In the genomic region with DNA sequence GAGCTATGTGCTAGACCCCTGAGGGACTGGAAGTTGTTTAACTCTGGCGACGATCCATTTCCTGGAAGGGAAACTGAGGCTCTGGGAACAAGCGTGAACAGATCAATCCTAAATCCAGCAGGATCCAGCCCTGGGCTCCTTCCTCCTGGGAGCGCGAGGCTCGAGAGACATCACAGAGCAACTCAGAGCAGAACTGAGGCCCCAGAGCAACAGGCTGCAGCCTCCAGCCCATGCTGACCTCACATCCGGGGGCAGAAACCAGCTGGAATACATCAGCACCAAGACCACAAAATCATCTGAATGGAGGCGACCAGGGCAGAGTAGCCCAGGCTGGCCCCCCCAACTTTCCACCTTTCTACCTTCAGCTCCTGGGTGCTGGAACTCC, we compare ENCODE assay signal across 8 mouse cellular contexts. TPM values are rescaled to one million over a fixed set of nuclear protein-coding genes. Genes with fewer than 3 reads are reported as not detected.
DNase-seq lines count a peak whose midpoint lies in the region; ATAC-seq and TF ChIP-seq lines count a peak whose summit lies in the region.
"Had no signal": no experiment of that assay in that cellular context is flagged by ENCODE, and none has a peak within 500 bp of the region (broad histone marks: within the 10 kb centered on the region; RNA-seq: fewer than 3 reads in every experiment).

No protein-coding gene starts in this region.

- TF ChIP-seq CTCF in midbrain, postnatal 0 days (IDR thresholded peaks at IDR 0.05): no peak

- 12% methylated on average over 8 of the region's 8 CpGs for WGBS in embryonic facial prominence, embryonic 14.5 days
- 18% methylated on average over 8 of the region's 8 CpGs for WGBS in heart, embryonic 12.5 days
- 12% methylated on average over 7 of the region's 8 CpGs for WGBS in midbrain, postnatal 0 days

- no peak overlapping the region for H3K27ac ChIP-seq in embryonic facial prominence, embryonic 14.5 days (replicated peaks; ENCODE audit: low read depth, low read length)
- H3K27ac ChIP-seq in heart, embryonic 12.5 days (ENCODE audit: poor library complexity, severe bottlenecking): no peak overlapping the region
- no peak overlapping the region for H3K27ac ChIP-seq in midbrain, postnatal 0 days (ENCODE audit: low read depth, low read length)

- peak overlapping the region; percentile 40 for H3K4me2 ChIP-seq in embryonic facial prominence, embryonic 14.5 days (ENCODE audit: low read depth, low read length)
- peak overlapping the region; percentile 47 for H3K4me2 ChIP-seq in heart, embryonic 12.5 days
- H3K4me2 ChIP-seq in midbrain, postnatal 0 days (ENCODE audit: low read depth, low read length, poor library complexity, severe bottlenecking): peak overlapping the region; percentile 39; the same call in 1 of the 2 replicates

- ATAC-seq in embryonic facial prominence, embryonic 14.5 days (ENCODE audit: low read depth): peak; percentile 16; the same call in 1 of the 2 replicates
- no peak for ATAC-seq in heart, embryonic 12.5 days (ENCODE audit: insufficient number of reproducible peaks, low FRiP score)
- ATAC-seq in midbrain, postnatal 0 days (ENCODE audit: low FRiP score): no peak
- ATAC-seq in megakaryocyte-erythroid progenitor cell, adult 5-6 weeks (replicated peaks; ENCODE audit: low FRiP score, low TSS enrichment, poor library complexity, severe bottlenecking): no peak

- H3K36me3 ChIP-seq in embryonic facial prominence, embryonic 14.5 days (ENCODE audit: control insufficient read depth, insufficient read depth, low read length): no peaks in the 10 kb centered on the region
- H3K36me3 ChIP-seq in heart, embryonic 12.5 days: no peaks in the 10 kb centered on the region
- H3K36me3 ChIP-seq in midbrain, postnatal 0 days (ENCODE audit: insufficient read depth, low read length): no peaks in the 10 kb centered on the region

- H3K4me3 ChIP-seq in embryonic facial prominence, embryonic 14.5 days (ENCODE audit: low read depth, low read length): 0 out of 2 replicates have a peak overlapping the region, but pooled peaks have one; percentile 2
- H3K4me3 ChIP-seq in heart, embryonic 12.5 days: peak overlapping the region; percentile 9; the same call in 1 of the 2 replicates
- H3K4me3 ChIP-seq in midbrain, postnatal 0 days (ENCODE audit: low read depth, low read length): peak overlapping the region; percentile 12; the same call in 1 of the 2 replicates

- DNase-seq in embryonic facial prominence, embryonic 14.5 days (ENCODE audit: low spot score): no peak
- peak; percentile 47 for DNase-seq in kidney, postnatal 14 days
- no peak for DNase-seq in midbrain, postnatal 0 days (ENCODE audit: low spot score)
- DNase-seq in adrenal gland, adult (ENCODE audit: inconsistent age in 2 of 2, low spot score in 1 of 2): no peak
- no peak for DNase-seq in testis, postnatal 10 days (ENCODE audit: low spot score)
- DNase-seq: gastrocnemius, postnatal 10 days had no signal

- H3K9me3 ChIP-seq in embryonic facial prominence, embryonic 14.5 days (ENCODE audit: control insufficient read depth, low read length): peaks cover 4% of the 10 kb centered on the region; the same call in 1 of the 2 replicates
- peaks cover 5% of the 10 kb centered on the region for H3K9me3 ChIP-seq in heart, embryonic 12.5 days (replicated peaks)
- no peaks in the 10 kb centered on the region for H3K9me3 ChIP-seq in midbrain, postnatal 0 days (ENCODE audit: low read length)

- peaks cover 13% of the 10 kb centered on the region for H3K27me3 ChIP-seq in embryonic facial prominence, embryonic 14.5 days (replicated peaks; ENCODE audit: control insufficient read depth, insufficient read depth, low read length)
- peaks cover 34% of the 10 kb centered on the region for H3K27me3 ChIP-seq in heart, embryonic 12.5 days (replicated peaks)
- no peaks in the 10 kb centered on the region for H3K27me3 ChIP-seq in midbrain, postnatal 0 days (ENCODE audit: insufficient read depth, low read length)

- H3K4me1 ChIP-seq in embryonic facial prominence, embryonic 14.5 days (ENCODE audit: control insufficient read depth, insufficient read depth, low read length): peaks cover 16% of the 10 kb centered on the region
- peaks cover 27% of the 10 kb centered on the region for H3K4me1 ChIP-seq in heart, embryonic 12.5 days (replicated peaks)
- 0 out of 2 replicates have a peak, but pooled peaks cover 4% of the 10 kb centered on the region for H3K4me1 ChIP-seq in midbrain, postnatal 0 days (ENCODE audit: insufficient read depth, low read length)

- no peak overlapping the region for H3K9ac ChIP-seq in embryonic facial prominence, embryonic 14.5 days (ENCODE audit: low read depth, low read length)
- no peak overlapping the region for H3K9ac ChIP-seq in heart, embryonic 12.5 days
- H3K9ac ChIP-seq in midbrain, postnatal 0 days (replicated peaks; ENCODE audit: low read length, poor library complexity, severe bottlenecking): no peak overlapping the region

RNA-seq across cellular contexts. Expression of a gene that starts 29.8 kb away (rescaled TPM):
- 1.4 and 1.6 TPM in 2 replicates for polyA plus RNA-seq in embryonic facial prominence, embryonic 14.5 days (2014; fragmentation: Nextera tagmentation; extraction: Ambion mirVana)
- 0.63 and 1.1 TPM in 2 replicates for polyA plus RNA-seq in heart, embryonic 12.5 days (2016; fragmentation: Nextera tagmentation; extraction: Ambion mirVana)
- 5.6 and 10.4 TPM in 2 replicates for total RNA-seq in midbrain, postnatal 0 days (2014; rRNA removed)
- polyA plus RNA-seq in midbrain, postnatal 0 days (2015; fragmentation: Nextera tagmentation; extraction: Ambion mirVana): 3.5 and 4.2 TPM in 2 replicates
- total RNA-seq in megakaryocyte-erythroid progenitor cell, adult 5-6 weeks (2014; fragmentation: Nextera tagmentation): 1.2 TPM in 1 of 2 replicates, not detected in the other
- 0.08 TPM in 1 of 2 replicates, not detected in the other for total RNA-seq in megakaryocyte-erythroid progenitor cell, adult 5-6 weeks (2017)
